Mouse (Mus musculus): ENCODE measurements around the gene Glrp1.

The Glrp1 gene

DNA sequence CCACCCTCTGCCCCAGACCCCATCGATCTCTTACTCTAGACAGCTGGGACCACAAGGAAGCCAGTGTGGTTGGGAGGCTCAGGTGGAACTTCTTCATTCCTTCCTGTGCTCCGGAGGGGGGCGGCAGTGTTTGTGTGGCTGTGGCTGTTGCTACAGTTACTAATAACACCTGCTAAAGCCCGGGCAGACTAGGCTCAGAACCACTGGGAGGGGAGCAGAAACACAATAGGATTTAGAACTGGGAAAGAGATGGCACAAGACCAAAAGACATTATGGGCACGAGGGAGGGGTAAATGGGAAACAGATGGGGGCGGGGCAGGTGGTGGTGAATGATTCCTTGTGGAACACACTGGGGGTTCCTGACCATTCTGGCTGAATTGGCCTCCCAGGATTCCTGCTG lies 47.4 kb downstream of the Glrp1 start:
- no peak for DNase-seq (ENCODE audit: low spot score in 2 of 2)

DNA sequence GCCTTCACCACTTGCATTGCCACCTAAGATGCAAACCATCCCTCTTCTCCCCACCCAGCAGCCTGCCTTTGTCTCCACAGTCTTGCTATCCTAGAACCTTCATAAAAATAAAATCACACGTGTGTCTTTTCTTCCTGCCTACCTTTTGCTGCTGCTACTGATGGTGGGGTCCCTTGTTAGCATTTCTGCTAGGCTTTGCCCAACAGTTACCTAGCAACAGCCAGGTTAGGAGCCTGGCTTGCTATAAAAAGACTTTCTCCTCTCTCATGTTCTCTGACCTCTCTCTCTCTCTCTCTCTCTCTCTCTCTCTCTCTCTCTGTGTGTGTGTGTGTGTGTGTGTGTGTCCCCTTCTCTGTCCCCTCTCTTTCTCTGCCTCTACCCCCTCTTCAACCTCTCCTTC lies 48.8 kb downstream of the Glrp1 start:
- no peak for DNase-seq (ENCODE audit: low spot score in 2 of 2)

DNA sequence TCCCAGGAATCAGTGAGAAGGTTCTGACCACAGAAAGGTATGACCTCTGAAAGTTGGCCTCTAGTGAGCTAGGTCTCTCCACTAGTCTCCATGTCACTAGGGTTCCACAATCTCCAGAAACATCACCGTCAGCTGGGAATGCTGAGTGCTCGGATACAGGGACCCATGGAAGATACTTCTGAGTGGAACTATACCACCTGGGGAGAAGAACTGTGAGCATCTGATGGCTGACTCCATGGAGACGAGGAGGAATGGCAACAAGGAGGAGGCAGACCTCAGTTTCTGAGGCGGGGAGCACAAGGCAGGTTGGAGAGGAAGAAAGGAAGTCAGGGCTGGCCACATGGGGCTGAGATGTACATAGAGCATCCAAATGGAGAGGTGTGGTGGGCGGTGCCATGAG lies 50.2 kb downstream of the Glrp1 start:
- DNase-seq (ENCODE audit: low spot score in 2 of 2) = no peak

DNA sequence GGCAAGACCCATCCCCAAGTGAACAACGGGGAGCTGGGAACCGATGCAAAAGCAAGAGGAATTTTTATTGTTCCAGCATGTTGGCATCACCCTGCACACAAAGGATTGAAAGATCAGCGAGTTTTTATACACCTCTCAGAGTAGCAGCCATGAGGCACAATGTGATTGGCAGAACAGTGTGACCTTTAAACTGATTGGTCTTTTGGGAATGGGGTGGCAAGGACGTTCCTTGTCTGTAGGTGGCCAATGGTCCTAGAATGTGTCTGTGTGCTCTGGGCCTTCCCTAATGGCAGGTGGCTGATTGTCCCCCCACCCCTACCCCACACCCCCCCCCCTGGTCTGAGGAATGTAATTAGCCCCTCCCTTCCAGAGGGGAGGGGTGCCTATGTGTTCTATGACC lies 50.7 kb downstream of the Glrp1 start:
- DNase-seq (ENCODE audit: low spot score in 2 of 2) = no peak

DNA sequence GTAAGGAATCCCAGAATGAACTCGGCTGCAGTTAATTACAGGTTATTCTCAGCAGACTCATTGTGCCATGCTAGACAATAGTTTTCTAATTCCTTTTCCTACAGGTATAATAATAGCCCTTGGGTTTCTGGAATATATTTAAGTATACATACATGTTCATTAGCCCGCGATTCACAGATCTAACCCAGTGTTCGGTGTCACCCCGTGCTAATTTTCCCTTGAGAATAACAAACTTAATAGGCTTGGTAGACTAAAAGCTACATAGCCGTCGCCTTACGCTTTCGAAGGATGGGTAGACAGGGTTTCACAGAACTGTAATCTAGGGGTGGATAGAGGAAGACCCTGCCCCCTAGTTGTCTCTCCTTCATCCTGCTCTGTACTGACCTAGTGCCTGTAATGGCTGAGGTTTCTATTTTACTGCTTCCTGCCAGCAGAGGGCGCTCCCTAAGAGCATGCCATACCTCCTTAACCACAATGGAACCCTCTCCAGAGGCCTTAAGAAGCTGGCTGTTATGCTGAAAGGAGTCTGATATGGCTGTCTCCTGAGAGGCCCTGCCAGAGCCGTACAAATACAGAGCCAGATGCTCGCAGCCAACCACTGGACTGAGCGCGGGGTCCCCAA lies 53.3 kb downstream of the Glrp1 start:
- DNase-seq (ENCODE audit: low spot score in 2 of 2) = peak; percentile 83 to 84

DNA sequence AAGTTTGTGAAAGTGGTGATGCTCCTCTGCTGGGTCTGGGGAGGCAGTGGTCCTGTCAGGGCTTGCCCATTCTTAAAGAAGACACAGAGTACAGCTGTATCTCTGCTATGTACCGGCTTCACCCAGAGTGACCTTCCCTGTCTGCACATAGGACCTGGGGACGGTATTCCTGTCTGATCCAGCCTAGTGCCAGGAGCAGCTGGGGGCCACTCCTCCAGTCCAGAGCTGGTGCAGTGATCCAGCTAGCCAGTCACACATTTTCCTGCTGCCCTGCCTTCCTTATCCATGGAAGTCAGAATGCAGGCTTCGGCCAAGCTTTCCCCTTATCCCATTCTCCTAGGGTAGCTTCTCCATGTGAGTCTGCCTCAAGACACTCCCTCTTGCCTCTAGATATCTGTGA lies 54.1 kb downstream of the Glrp1 start:
- DNase-seq (ENCODE audit: low spot score in 2 of 2) = no peak

DNA sequence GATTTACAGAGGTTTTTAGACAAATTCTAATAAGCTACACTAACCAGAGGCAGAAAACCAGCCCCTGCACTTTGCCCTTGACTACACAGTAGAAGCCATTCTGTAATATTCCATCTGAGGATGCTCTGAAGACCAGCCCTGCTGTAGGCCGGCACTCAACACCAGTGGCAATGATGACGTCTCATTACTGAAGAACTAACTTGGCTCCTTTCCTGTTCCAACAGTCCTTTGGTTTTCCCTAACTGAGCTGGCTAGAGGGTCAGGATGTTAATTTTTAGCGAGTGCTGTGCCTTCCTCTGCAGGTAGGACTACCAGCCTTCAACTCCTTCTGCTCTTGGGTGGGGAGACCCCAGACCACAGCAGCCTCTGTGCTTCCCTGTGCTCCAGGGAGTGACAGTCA lies 55.2 kb downstream of the Glrp1 start:
- DNase-seq (ENCODE audit: low spot score in 2 of 2) = no peak

DNA sequence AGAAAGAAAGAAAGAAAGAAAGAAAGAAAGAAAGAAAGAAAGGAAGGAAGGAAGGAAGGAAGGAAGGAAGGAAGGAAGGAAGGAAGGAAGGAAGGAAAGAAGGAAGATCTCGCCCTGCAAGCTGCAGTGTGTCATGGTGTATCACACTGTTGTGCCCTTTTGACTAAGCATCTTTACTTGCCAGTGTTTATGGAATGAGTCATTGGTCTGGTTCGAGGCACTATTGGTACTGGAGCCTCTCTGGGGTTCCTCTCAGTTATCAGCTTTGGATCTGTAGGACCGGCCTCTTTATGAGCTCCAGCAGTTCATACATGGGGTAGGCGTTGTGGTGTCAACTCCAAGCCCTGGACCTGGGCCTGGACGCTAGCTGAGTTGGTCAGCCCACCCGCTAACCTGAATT lies 57.7 kb downstream of the Glrp1 start:
- no peak for DNase-seq (ENCODE audit: low spot score in 2 of 2)

DNA sequence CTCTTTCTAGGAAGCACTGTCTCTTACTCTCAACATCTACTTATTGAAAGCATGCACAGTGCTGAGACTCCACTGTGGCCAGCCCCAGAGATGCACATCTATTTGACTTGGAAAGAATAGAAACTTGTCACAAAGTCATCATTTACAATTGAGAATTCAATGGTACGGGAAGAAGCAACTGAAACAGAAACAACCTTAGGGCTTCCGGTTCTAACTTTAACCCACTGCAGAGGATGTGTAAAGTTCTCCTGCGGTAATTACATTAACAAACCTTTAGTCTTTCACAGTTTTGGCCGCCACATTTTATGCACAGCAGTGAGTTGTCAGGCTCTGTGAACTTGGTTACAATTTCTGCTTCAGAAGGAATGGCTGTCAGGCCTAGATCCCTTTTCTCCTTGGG lies 59.2 kb downstream of the Glrp1 start:
- no peak for DNase-seq (ENCODE audit: low spot score in 2 of 2)
